Mouse (Mus musculus): ENCODE measurements around the gene Mdh1b. TPM values are rescaled to one million over a fixed set of nuclear protein-coding genes. Genes with fewer than 3 reads are reported as not detected.

Mdh1b gene
- polyA plus RNA-seq, 1 experiment from 2014 or later: 0.77 TPM

Other genes with a start within 250 kb of the Mdh1b start
- gene Gm39653, start 114.3 kb downstream of the Mdh1b start, polyA plus RNA-seq (2015; fragmentation: Nextera tagmentation; extraction: Ambion mirVana): not detected in 2 replicates
- not detected in 2 replicates for gene Dytn, start 43.4 kb downstream of the Mdh1b start, polyA plus RNA-seq (2015; fragmentation: Nextera tagmentation; extraction: Ambion mirVana)
- 50.0 and 56.4 TPM in 2 replicates for gene Fastkd2, start 296 bp upstream of the Mdh1b start, polyA plus RNA-seq (2015; fragmentation: Nextera tagmentation; extraction: Ambion mirVana)
- not detected in 2 replicates for gene 4933402D24Rik, start 38.9 kb upstream of the Mdh1b start, polyA plus RNA-seq (2015; fragmentation: Nextera tagmentation; extraction: Ambion mirVana)